Mouse (Mus musculus): ENCODE data around the gene Unc5b. TPM values are rescaled to one million over a fixed set of nuclear protein-coding genes. Genes with fewer than 3 reads are reported as not detected.

The Unc5b gene
- polyA plus RNA-seq, 1 experiment from 2014 or later, result 2.4 TPM

GRCm38 (mm10) chr10:60720461-60720860, 110.9 kb downstream of the Unc5b start:
- no peaks in the 10 kb centered on the region for H3K9me3 ChIP-seq
- no peak overlapping the region for H3K27ac ChIP-seq
- H3K4me1 ChIP-seq (replicated peaks), result peaks cover 7% of the 10 kb centered on the region; the same call in 1 of the 2 replicates
- no peak overlapping the region for H3K4me3 ChIP-seq
- 80% methylated on average over 5 of the region's 5 CpGs for WGBS
- no peaks in the 10 kb centered on the region for H3K27me3 ChIP-seq (ENCODE audit: insufficient read depth, poor library complexity, severe bottlenecking)
- H3K36me3 ChIP-seq, result peaks cover 34% of the 10 kb centered on the region
- no peak for DNase-seq (ENCODE audit: low spot score)

- no peak overlapping the region for H3K4me3 ChIP-seq
- peaks cover 7% of the 10 kb centered on the region; the same call in 1 of the 2 replicates for H3K4me1 ChIP-seq (replicated peaks)
- DNase-seq (ENCODE audit: low spot score), result no peak
- peaks cover 13% of the 10 kb centered on the region for H3K9me3 ChIP-seq
- no peaks in the 10 kb centered on the region for H3K27me3 ChIP-seq (ENCODE audit: insufficient read depth, poor library complexity, severe bottlenecking)
- no peak overlapping the region for H3K27ac ChIP-seq
- H3K36me3 ChIP-seq, result peaks cover 45% of the 10 kb centered on the region
- 81% methylated on average over 2 of the region's 2 CpGs for WGBS
These were observed 112.9 kb downstream of the Unc5b start for GRCm38 (mm10) chr10:60718491-60718890.

- no peak for DNase-seq (ENCODE audit: low spot score)
- peaks cover 17% of the 10 kb centered on the region for H3K9me3 ChIP-seq
- H3K27ac ChIP-seq, result no peak overlapping the region
- H3K4me1 ChIP-seq (replicated peaks), result peaks cover 7% of the 10 kb centered on the region; the same call in 1 of the 2 replicates
- 89% methylated on average over 3 of the region's 3 CpGs for WGBS
- peaks cover 51% of the 10 kb centered on the region for H3K36me3 ChIP-seq
- H3K27me3 ChIP-seq (ENCODE audit: insufficient read depth, poor library complexity, severe bottlenecking), result no peaks in the 10 kb centered on the region
- H3K4me3 ChIP-seq, result no peak overlapping the region
These were observed 114.9 kb downstream of the Unc5b start for GRCm38 (mm10) chr10:60716449-60716848.

Other genes with a start within 250 kb of the Unc5b start
- 0.16 and 0.41 TPM in 2 replicates for gene Cdh23, start 135.1 kb downstream of the Unc5b start, polyA plus RNA-seq (2016; fragmentation: Nextera tagmentation; extraction: Ambion mirVana)
- gene Slc29a3, start 78.8 kb downstream of the Unc5b start, polyA plus RNA-seq (2016; fragmentation: Nextera tagmentation; extraction: Ambion mirVana), result 9.4 and 11.8 TPM in 2 replicates

Data from hindbrain, embryonic 10.5 days (tissue).